Mouse (Mus musculus) C2C12 (cell line): ENCODE results near the gene Ly86. TPM values are rescaled to one million over a fixed set of nuclear protein-coding genes. Genes with fewer than 3 reads are reported as not detected.

Experiments used
- H3K27me3 ChIP-seq: one replicate; pipeline ENCODE4 v1.6.1; 2011; ENCODE audit not compliant: control insufficient read depth, insufficient read depth, insufficient read length
- H3K36me3 ChIP-seq: one replicate; pipeline ENCODE4 v1.6.1; 2011; ENCODE audit not compliant: control insufficient read depth, insufficient read depth
- H3K4me3 ChIP-seq: one replicate; pipeline ENCODE4 v1.5.1; 2011; ENCODE audit warnings: mild to moderate bottlenecking, control low read depth; ENCODE audit not compliant: poor library complexity, insufficient read depth, severe bottlenecking
- H3K79me2 ChIP-seq: one replicate; pipeline ENCODE4 v1.6.1; 2011; ENCODE audit not compliant: control insufficient read depth, insufficient read depth
- H3K79me3 ChIP-seq: one replicate; pipeline ENCODE4 v1.6.1; 2011; ENCODE audit warnings: low read depth, control low read depth
- H3ac ChIP-seq: one replicate; pipeline ENCODE3; 2011; ENCODE audit warnings: low read depth; ENCODE audit not compliant: control insufficient read depth, insufficient read length
- CEBPB ChIP-seq: IDR thresholded peaks from one replicate; pipeline ENCODE4 v1.6.1; 2011; ENCODE audit warnings: low read depth, mild to moderate bottlenecking, control low read depth, moderate library complexity
- CTCF ChIP-seq: IDR thresholded peaks from one replicate; pipeline ENCODE4 v1.5.1; 2011; ENCODE audit not compliant: control insufficient read depth, insufficient read depth, insufficient read length
- FOSL1 ChIP-seq: IDR thresholded peaks from one replicate; pipeline ENCODE4 v1.8.0; 2011; ENCODE audit warnings: mild to moderate bottlenecking, low read length; ENCODE audit not compliant: poor library complexity, insufficient read depth, severe bottlenecking
- MAX ChIP-seq: IDR thresholded peaks from one replicate; pipeline ENCODE4 v1.6.1; 2011; ENCODE audit warnings: mild to moderate bottlenecking, control low read depth
- MYOD1 ChIP-seq: IDR thresholded peaks from one replicate; pipeline ENCODE4 v1.6.1; 2011; ENCODE audit warnings: low read depth; ENCODE audit not compliant: control insufficient read depth, insufficient read length
- MYOG ChIP-seq: IDR thresholded peaks from one replicate; pipeline ENCODE4 v1.6.1; 2011; ENCODE audit not compliant: control insufficient read depth, insufficient read length; ENCODE audit errors: extremely low read depth
- USF1 ChIP-seq: IDR thresholded peaks from one replicate; pipeline ENCODE4 v1.6.1; 2011; ENCODE audit warnings: low read depth, mild to moderate bottlenecking, control low read depth, moderate library complexity
- polyA plus RNA-seq: library from polyadenylated mRNA; unstranded; fragments of >200 nt; fragmentation: generic; extraction: Trizol; gene quantifications from one replicate; pipeline ENCODE4 v1.2.1, GENCODE M21; 2012; ENCODE audit warnings: missing spikeins

The Ly86 gene
- polyA plus RNA-seq, 1 experiment = not detected

DNA sequence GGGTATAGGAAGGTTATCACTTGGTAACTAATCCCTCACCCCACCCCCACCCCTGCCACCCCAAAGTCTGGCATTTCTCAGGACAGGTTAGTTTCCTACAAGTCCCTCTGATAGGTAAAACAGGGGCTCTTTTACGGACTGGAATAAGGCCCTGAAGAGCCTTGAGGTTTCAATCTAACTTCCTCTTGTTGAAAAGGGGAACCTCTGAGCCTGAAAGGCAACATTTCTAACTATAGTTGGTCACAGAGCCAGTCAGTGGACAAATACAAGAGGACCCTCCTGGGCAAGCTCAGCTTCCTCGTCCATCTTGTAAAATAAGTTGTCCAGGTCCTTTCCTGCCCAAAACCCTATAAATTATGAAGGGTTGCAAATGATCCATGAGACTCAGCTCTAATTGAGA is 11.5 kb downstream of the Ly86 start:
- no peaks in the 10 kb centered on the region for H3K36me3 ChIP-seq
- TF ChIP-seq USF1 (no peak), MYOD1 (no peak), MAX (no peak), CTCF (no peak), MYOG (no peak), CEBPB (no peak), FOSL1 (no peak)
- H3K79me2 ChIP-seq = no peaks in the 10 kb centered on the region
- H3K27me3 ChIP-seq = no peaks in the 10 kb centered on the region
- H3K79me3 ChIP-seq = no peaks in the 10 kb centered on the region
- no peak overlapping the region for H3K4me3 ChIP-seq
- no peak overlapping the region for H3ac ChIP-seq

DNA sequence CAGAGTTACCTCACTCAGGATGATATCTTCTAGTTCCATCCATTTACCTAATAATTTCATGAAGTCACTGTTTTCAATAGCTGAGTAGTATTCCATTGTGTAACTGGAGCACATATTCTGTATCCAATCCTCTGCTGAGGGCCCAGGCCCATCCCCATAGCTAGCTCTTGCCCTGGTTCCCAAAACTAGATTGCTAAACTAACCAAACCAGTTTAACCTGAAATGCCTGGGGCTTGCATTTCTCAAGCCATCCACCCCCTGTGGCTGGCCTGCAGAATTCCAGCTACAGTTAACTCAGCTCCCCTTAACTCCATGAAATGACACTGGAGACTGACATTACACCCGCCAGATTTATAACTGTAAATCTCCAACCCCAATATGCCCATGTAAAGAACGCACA is 13.1 kb downstream of the Ly86 start:
- H3K79me2 ChIP-seq = no peaks in the 10 kb centered on the region
- no peaks in the 10 kb centered on the region for H3K79me3 ChIP-seq
- no peak overlapping the region for H3ac ChIP-seq
- no peaks in the 10 kb centered on the region for H3K27me3 ChIP-seq
- TF ChIP-seq FOSL1 (no peak), CTCF (no peak), MAX (no peak), USF1 (no peak), MYOG (no peak), MYOD1 (no peak)
- H3K4me3 ChIP-seq = no peak overlapping the region
- H3K36me3 ChIP-seq = no peaks in the 10 kb centered on the region

DNA sequence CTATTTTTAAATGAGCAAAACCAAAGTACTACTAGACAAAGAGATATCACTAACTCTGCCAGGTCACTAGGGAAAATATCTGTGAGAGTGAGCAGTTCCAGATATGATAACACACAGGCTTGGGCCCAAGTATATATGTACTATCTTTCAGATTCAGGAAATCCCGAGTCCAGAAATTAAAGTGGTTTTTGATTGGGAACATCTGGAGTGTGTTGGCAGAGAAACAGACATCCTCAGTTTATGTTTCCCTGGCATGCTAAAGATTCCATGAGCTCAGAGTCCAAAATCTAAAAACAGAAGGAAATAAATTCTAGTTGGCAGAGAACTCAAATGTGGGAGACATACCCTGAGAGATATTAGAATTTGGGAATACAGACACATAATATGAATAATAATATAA is 16.2 kb downstream of the Ly86 start:
- Histone ChIP-seq H3K27me3 (no peaks in the 10 kb centered on the region), H3ac (no peak overlapping the region)
- no peak for TF ChIP-seq CEBPB
- TF ChIP-seq MYOG = no peak
- no peak for TF ChIP-seq USF1
- TF ChIP-seq MAX = no peak
- no peak for TF ChIP-seq FOSL1
- no peak for TF ChIP-seq CTCF
- TF ChIP-seq MYOD1 = no peak

DNA sequence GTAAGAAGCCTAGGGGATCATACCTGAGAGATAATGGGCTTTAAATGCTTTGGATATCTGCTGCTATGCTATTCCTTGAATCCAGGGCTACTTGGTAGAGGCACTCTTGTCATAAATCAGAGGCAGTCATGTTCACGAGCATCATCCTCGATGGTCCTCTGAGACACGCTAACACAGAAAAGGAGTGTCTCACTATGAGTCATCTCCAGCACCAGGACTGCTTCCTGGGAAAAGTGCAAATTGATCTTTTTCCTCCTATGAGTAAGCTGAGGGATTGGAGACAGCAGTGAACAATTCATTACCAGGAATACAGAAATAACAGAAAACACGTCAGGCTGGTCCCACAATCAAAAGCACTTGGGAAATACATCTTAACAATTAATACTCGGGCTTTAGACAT is 19.3 kb downstream of the Ly86 start:
- no peaks in the 10 kb centered on the region for H3K79me2 ChIP-seq
- H3K27me3 ChIP-seq = no peaks in the 10 kb centered on the region
- H3K36me3 ChIP-seq = no peaks in the 10 kb centered on the region
- H3K4me3 ChIP-seq = no peak overlapping the region
- H3K79me3 ChIP-seq = no peaks in the 10 kb centered on the region
- TF ChIP-seq MYOD1 (no peak), FOSL1 (peak; percentile 49)
- no peak overlapping the region for H3ac ChIP-seq

More for the DNA sequence above, 16.2 kb downstream of the Ly86 start:
- Histone ChIP-seq H3K79me3 (no peaks in the 10 kb centered on the region), H3K36me3 (no peaks in the 10 kb centered on the region), H3K4me3 (no peak overlapping the region), H3K79me2 (no peaks in the 10 kb centered on the region)

DNA sequence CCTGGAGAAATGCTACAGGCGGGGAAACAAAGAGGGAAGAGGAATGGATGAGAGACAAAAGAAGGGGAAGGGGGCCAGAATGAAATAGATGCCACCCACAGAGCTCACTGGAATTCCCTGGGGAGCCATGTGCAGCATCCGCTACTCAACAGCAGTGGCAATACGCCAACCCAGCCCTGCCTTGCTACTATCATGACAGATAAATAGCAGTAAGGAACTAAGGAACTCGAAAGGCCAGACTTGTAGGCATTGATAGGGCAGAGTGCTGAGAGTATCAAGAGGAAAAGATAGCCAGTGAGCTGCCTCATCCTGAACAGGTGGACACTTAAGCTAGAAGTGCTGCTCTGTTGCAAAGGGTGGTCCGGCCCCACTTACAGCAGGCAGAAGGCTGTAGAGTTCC is 31.4 kb downstream of the Ly86 start:
- H3ac ChIP-seq = no peak overlapping the region
- no peaks in the 10 kb centered on the region for H3K27me3 ChIP-seq
- H3K79me2 ChIP-seq = no peaks in the 10 kb centered on the region
- no peaks in the 10 kb centered on the region for H3K36me3 ChIP-seq
- TF ChIP-seq FOSL1 (no peak), MYOG (no peak), CEBPB (no peak), MYOD1 (no peak), MAX (no peak), CTCF (no peak), USF1 (no peak)
- H3K79me3 ChIP-seq = no peaks in the 10 kb centered on the region
- no peak overlapping the region for H3K4me3 ChIP-seq
